Mouse (Mus musculus): ENCODE measurements around the gene Rftn1. TPM values are rescaled to one million over a fixed set of nuclear protein-coding genes. Genes with fewer than 3 reads are reported as not detected.

Rftn1 gene
- polyA plus RNA-seq, 1 experiment: 16.8 TPM

GRCm38 (mm10) chr17:49995226-49995625 is 195.2 kb downstream of the Rftn1 start:
- H3K4me3 ChIP-seq (replicated peaks; ENCODE audit: insufficient read depth, low read depth, low read length): no peak overlapping the region
- DNase-seq: no peak
- no peaks in the 10 kb centered on the region for H3K27me3 ChIP-seq (ENCODE audit: control insufficient read depth, insufficient read depth, low read length)
- TF ChIP-seq CTCF (IDR thresholded peaks at IDR 0.05; ENCODE audit: borderline replicate concordance, insufficient read depth, low read depth, low read length) (no peak), POLR2A (IDR thresholded peaks at IDR 0.05; ENCODE audit: borderline replicate concordance, insufficient read depth, low read length) (no peak)
- peaks cover 5% of the 10 kb centered on the region for H3K4me1 ChIP-seq (ENCODE audit: control insufficient read depth, insufficient read depth, low read length)
- 90% methylated on average over 3 of the region's 3 CpGs for WGBS
- H3K27ac ChIP-seq (ENCODE audit: insufficient read depth, low read length): no peak overlapping the region

GRCm38 (mm10) chr17:49993631-49994030 is 196.8 kb downstream of the Rftn1 start:
- Histone ChIP-seq H3K27ac (ENCODE audit: insufficient read depth, low read length) (no peak overlapping the region), H3K4me3 (replicated peaks; ENCODE audit: insufficient read depth, low read depth, low read length) (no peak overlapping the region), H3K4me1 (ENCODE audit: control insufficient read depth, insufficient read depth, low read length) (no peaks in the 10 kb centered on the region), H3K27me3 (ENCODE audit: control insufficient read depth, insufficient read depth, low read length) (no peaks in the 10 kb centered on the region)
- 91% methylated on average over 3 of the region's 3 CpGs for WGBS
- DNase-seq: no peak
- no peak for TF ChIP-seq CTCF (IDR thresholded peaks at IDR 0.05; ENCODE audit: borderline replicate concordance, insufficient read depth, low read depth, low read length)
- no peak for TF ChIP-seq POLR2A (IDR thresholded peaks at IDR 0.05; ENCODE audit: borderline replicate concordance, insufficient read depth, low read length)

GRCm38 (mm10) chr17:49992625-49993603 is 197.6 kb downstream of the Rftn1 start:
- WGBS: 81% methylated on average over 11 of the region's 11 CpGs

GRCm38 (mm10) chr17:49989583-49989982 is 200.9 kb downstream of the Rftn1 start:
- H3K4me3 ChIP-seq (replicated peaks; ENCODE audit: insufficient read depth, low read depth, low read length): no peak overlapping the region
- H3K4me1 ChIP-seq (ENCODE audit: control insufficient read depth, insufficient read depth, low read length): no peaks in the 10 kb centered on the region
- H3K27me3 ChIP-seq (ENCODE audit: control insufficient read depth, insufficient read depth, low read length): no peaks in the 10 kb centered on the region
- TF ChIP-seq CTCF (IDR thresholded peaks at IDR 0.05; ENCODE audit: borderline replicate concordance, insufficient read depth, low read depth, low read length) (no peak), POLR2A (IDR thresholded peaks at IDR 0.05; ENCODE audit: borderline replicate concordance, insufficient read depth, low read length) (no peak)
- no peak for DNase-seq
- H3K27ac ChIP-seq (ENCODE audit: insufficient read depth, low read length): no peak overlapping the region
- 81% methylated on average over 8 of the region's 8 CpGs for WGBS

More at GRCm38 (mm10) chr17:49992625-49993603, 197.6 kb downstream of the Rftn1 start:
- TF ChIP-seq CTCF (IDR thresholded peaks at IDR 0.05; ENCODE audit: borderline replicate concordance, insufficient read depth, low read depth, low read length) (no peak), POLR2A (IDR thresholded peaks at IDR 0.05; ENCODE audit: borderline replicate concordance, insufficient read depth, low read length) (no peak)
- peak in 1 of 2 experiments; percentile 22 for DNase-seq
- Histone ChIP-seq H3K4me3 (replicated peaks; ENCODE audit: insufficient read depth, low read depth, low read length) (no peak overlapping the region), H3K27ac (ENCODE audit: insufficient read depth, low read length) (no peak overlapping the region), H3K4me1 (ENCODE audit: control insufficient read depth, insufficient read depth, low read length) (no peaks in the 10 kb centered on the region), H3K27me3 (ENCODE audit: control insufficient read depth, insufficient read depth, low read length) (no peaks in the 10 kb centered on the region)

GRCm38 (mm10) chr17:49987095-49987494 is 203.4 kb downstream of the Rftn1 start:
- WGBS: 82% methylated on average over 6 of the region's 6 CpGs
- Histone ChIP-seq H3K27ac (ENCODE audit: insufficient read depth, low read length) (no peak overlapping the region), H3K4me3 (replicated peaks; ENCODE audit: insufficient read depth, low read depth, low read length) (no peak overlapping the region), H3K27me3 (ENCODE audit: control insufficient read depth, insufficient read depth, low read length) (no peaks in the 10 kb centered on the region), H3K4me1 (ENCODE audit: control insufficient read depth, insufficient read depth, low read length) (0 out of 2 replicates have a peak, but pooled peaks cover 3% of the 10 kb centered on the region)
- TF ChIP-seq CTCF (IDR thresholded peaks at IDR 0.05; ENCODE audit: borderline replicate concordance, insufficient read depth, low read depth, low read length): no peak
- no peak for DNase-seq

GRCm38 (mm10) chr17:49983478-49983877 is 207.0 kb downstream of the Rftn1 start:
- no peak overlapping the region for H3K4me3 ChIP-seq (replicated peaks; ENCODE audit: insufficient read depth, low read depth, low read length)
- H3K27ac ChIP-seq (ENCODE audit: insufficient read depth, low read length): no peak overlapping the region
- no peak for DNase-seq
- no peaks in the 10 kb centered on the region for H3K27me3 ChIP-seq (ENCODE audit: control insufficient read depth, insufficient read depth, low read length)
- TF ChIP-seq CTCF (IDR thresholded peaks at IDR 0.05; ENCODE audit: borderline replicate concordance, insufficient read depth, low read depth, low read length) (no peak), POLR2A (IDR thresholded peaks at IDR 0.05; ENCODE audit: borderline replicate concordance, insufficient read depth, low read length) (no peak)
- WGBS: 93% methylated on average over 5 of the region's 5 CpGs
- 0 out of 2 replicates have a peak, but pooled peaks cover 3% of the 10 kb centered on the region for H3K4me1 ChIP-seq (ENCODE audit: control insufficient read depth, insufficient read depth, low read length)

- H3K4me1 ChIP-seq (ENCODE audit: control insufficient read depth, insufficient read depth, low read length): 0 out of 2 replicates have a peak, but pooled peaks cover 3% of the 10 kb centered on the region
- no peak overlapping the region for H3K4me3 ChIP-seq (replicated peaks; ENCODE audit: insufficient read depth, low read depth, low read length)
- H3K27ac ChIP-seq (ENCODE audit: insufficient read depth, low read length): no peak overlapping the region
- no peak for DNase-seq
- H3K27me3 ChIP-seq (ENCODE audit: control insufficient read depth, insufficient read depth, low read length): no peaks in the 10 kb centered on the region
- 85% methylated on average over 6 of the region's 6 CpGs for WGBS
- no peak for TF ChIP-seq POLR2A (IDR thresholded peaks at IDR 0.05; ENCODE audit: borderline replicate concordance, insufficient read depth, low read length)
- no peak for TF ChIP-seq CTCF (IDR thresholded peaks at IDR 0.05; ENCODE audit: borderline replicate concordance, insufficient read depth, low read depth, low read length)
Measured at GRCm38 (mm10) chr17:49982611-49983390, 207.7 kb downstream of the Rftn1 start.
